Mouse (Mus musculus): ENCODE data around the gene Brat1. TPM values are rescaled to one million over a fixed set of nuclear protein-coding genes. Genes with fewer than 3 reads are reported as not detected.

The Brat1 gene
- polyA plus RNA-seq, 1 experiment from 2014 or later: 7.5 TPM

GRCm38 (mm10) chr5:140762540-140762939 lies 57.7 kb downstream of the Brat1 start:
- no peak overlapping the region for H3K27ac ChIP-seq (ENCODE audit: low read depth, low read length)
- no peak for ATAC-seq

DNA sequence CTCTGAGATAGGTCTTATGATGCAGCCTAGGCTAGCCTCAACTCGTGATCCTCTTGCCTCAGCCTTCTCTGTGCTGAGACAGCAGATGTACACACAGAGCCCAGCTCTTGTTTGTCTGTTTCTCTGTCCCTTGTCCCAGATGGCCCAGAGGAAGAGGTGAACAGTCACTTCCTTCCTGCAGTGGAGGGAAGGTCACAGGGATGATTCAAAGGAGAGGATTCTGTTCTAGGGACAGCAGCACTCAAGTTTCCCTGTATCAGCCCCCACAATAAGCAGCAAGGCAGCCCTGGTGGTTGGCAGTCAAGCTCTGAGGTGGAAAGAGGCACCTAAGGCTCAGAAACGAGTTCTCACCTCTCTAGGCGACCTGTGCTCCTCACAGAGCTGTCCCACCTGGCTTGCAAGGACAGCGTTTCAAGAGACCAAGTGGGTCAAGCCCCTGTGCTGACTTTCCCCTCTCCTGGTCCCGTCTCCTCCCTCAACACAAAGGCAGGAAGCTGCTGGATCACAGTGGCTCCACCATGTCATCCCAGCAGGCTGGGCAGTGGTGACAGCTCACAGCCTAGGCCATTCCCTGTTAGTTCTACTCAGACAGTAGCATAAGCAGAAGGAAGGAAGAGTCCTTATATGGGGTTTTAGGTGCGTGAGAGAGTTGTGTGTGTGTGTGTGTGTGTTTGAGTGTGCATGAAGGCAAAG lies 60.3 kb downstream of the Brat1 start:
- H3K4me3 ChIP-seq (ENCODE audit: low read depth, low read length): no peak overlapping the region
- WGBS: 55% methylated on average over 6 of the region's 6 CpGs
- no peaks in the 10 kb centered on the region for H3K9me3 ChIP-seq (ENCODE audit: control insufficient read depth)
- H3K4me1 ChIP-seq (replicated peaks; ENCODE audit: control insufficient read depth, insufficient read depth, low read length): no peaks in the 10 kb centered on the region; the same call in 1 of the 2 replicates
- no peak for ATAC-seq
- peak overlapping the region; percentile 57; the same call in 1 of the 2 replicates for H3K27ac ChIP-seq (ENCODE audit: low read depth, low read length)
- no peak overlapping the region for H3K4me2 ChIP-seq (replicated peaks; ENCODE audit: low read depth)
- peaks cover 11% of the 10 kb centered on the region for H3K36me3 ChIP-seq (ENCODE audit: control insufficient read depth, insufficient read depth)
- TF ChIP-seq CTCF (IDR thresholded peaks at IDR 0.05; ENCODE audit: low read depth): no peak
- H3K27me3 ChIP-seq (replicated peaks; ENCODE audit: control insufficient read depth, insufficient read depth, low read length): no peaks in the 10 kb centered on the region
- no peak overlapping the region for H3K9ac ChIP-seq (ENCODE audit: low read depth, low read length)

More at GRCm38 (mm10) chr5:140762540-140762939, 57.7 kb downstream of the Brat1 start:
- Histone ChIP-seq H3K4me3 (ENCODE audit: low read depth, low read length) (no peak overlapping the region), H3K36me3 (ENCODE audit: control insufficient read depth, insufficient read depth) (peaks cover 33% of the 10 kb centered on the region), H3K4me2 (replicated peaks; ENCODE audit: low read depth) (no peak overlapping the region), H3K9me3 (ENCODE audit: control insufficient read depth) (no peaks in the 10 kb centered on the region), H3K9ac (ENCODE audit: low read depth, low read length) (no peak overlapping the region), H3K4me1 (replicated peaks; ENCODE audit: control insufficient read depth, insufficient read depth, low read length) (no peaks in the 10 kb centered on the region), H3K27me3 (replicated peaks; ENCODE audit: control insufficient read depth, insufficient read depth, low read length) (no peaks in the 10 kb centered on the region)
- no peak for TF ChIP-seq CTCF (IDR thresholded peaks at IDR 0.05; ENCODE audit: low read depth)
- 74% methylated on average over 4 of the region's 4 CpGs for whole genome bisulfite sequencing

GRCm38 (mm10) chr5:140766566-140766965 lies 61.8 kb downstream of the Brat1 start:
- no peak overlapping the region for H3K4me2 ChIP-seq (replicated peaks; ENCODE audit: low read depth)
- H3K9ac ChIP-seq (ENCODE audit: low read depth, low read length): no peak overlapping the region
- WGBS: 65% methylated on average over 4 of the region's 4 CpGs
- TF ChIP-seq CTCF (IDR thresholded peaks at IDR 0.05; ENCODE audit: low read depth): no peak
- peaks cover 3% of the 10 kb centered on the region; the same call in 1 of the 2 replicates for H3K36me3 ChIP-seq (ENCODE audit: control insufficient read depth, insufficient read depth)
- no peak overlapping the region for H3K27ac ChIP-seq (ENCODE audit: low read depth, low read length)
- H3K4me1 ChIP-seq (replicated peaks; ENCODE audit: control insufficient read depth, insufficient read depth, low read length): no peaks in the 10 kb centered on the region; the same call in 1 of the 2 replicates
- no peaks in the 10 kb centered on the region for H3K27me3 ChIP-seq (replicated peaks; ENCODE audit: control insufficient read depth, insufficient read depth, low read length)
- H3K9me3 ChIP-seq (ENCODE audit: control insufficient read depth): no peaks in the 10 kb centered on the region
- ATAC-seq: no peak
- H3K4me3 ChIP-seq (ENCODE audit: low read depth, low read length): no peak overlapping the region

DNA sequence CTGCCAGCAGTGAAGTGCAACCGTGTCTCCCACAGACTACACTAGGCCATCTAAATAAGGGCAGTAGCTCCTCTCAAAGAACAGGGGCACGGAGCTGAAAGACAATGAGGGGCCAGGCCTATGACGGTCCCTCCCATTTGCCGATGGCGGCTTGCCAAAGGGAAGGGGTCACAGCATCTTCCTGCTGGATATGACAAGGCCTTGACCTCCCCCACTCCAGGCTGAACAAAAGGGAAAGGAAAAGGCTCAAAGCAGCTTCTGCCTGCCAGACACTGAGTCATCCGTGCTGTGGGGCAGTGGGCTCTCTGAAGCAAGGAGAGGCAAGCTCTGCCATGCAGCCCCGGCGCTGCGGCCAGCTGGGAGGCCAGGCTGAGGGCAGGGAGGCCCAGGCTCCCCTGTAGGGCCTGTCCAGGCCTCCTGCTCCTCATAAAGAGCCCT lies 62.9 kb downstream of the Brat1 start:
- H3K4me3 ChIP-seq (ENCODE audit: low read depth, low read length): no peak overlapping the region
- 30% methylated on average over 9 of the region's 9 CpGs for WGBS
- peak overlapping the region; percentile 51; the same call in 1 of the 2 replicates for H3K27ac ChIP-seq (ENCODE audit: low read depth, low read length)
- H3K27me3 ChIP-seq (replicated peaks; ENCODE audit: control insufficient read depth, insufficient read depth, low read length): no peaks in the 10 kb centered on the region
- H3K4me2 ChIP-seq (replicated peaks; ENCODE audit: low read depth): no peak overlapping the region
- H3K9me3 ChIP-seq (ENCODE audit: control insufficient read depth): no peaks in the 10 kb centered on the region
- no peaks in the 10 kb centered on the region; the same call in 1 of the 2 replicates for H3K36me3 ChIP-seq (ENCODE audit: control insufficient read depth, insufficient read depth)
- H3K4me1 ChIP-seq (replicated peaks; ENCODE audit: control insufficient read depth, insufficient read depth, low read length): no peaks in the 10 kb centered on the region; the same call in 1 of the 2 replicates
- no peak overlapping the region for H3K9ac ChIP-seq (ENCODE audit: low read depth, low read length)
- peak; percentile 23 for ATAC-seq
- no peak for TF ChIP-seq CTCF (IDR thresholded peaks at IDR 0.05; ENCODE audit: low read depth)

DNA sequence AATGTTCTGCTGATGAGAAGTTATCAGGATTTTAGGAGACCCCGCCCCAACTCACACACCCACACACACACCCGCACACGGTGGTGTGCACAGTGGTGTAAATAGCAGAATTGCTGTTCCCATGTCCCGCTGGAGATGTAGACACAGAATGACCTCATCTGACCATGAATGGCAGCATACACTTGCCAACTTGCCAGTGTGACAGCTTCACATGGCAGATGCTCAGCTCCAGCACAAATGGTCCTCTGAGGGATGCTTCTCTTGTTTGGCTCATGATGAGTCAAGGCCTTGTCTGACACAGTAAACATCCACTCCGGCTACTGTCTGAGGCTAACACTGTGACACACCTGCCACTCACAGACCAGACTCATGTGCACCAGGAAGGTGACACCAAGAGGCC lies 63.5 kb downstream of the Brat1 start:
- Histone ChIP-seq H3K27ac (ENCODE audit: low read depth, low read length) (peak overlapping the region; percentile 51; the same call in 1 of the 2 replicates), H3K4me3 (ENCODE audit: low read depth, low read length) (no peak overlapping the region), H3K4me1 (replicated peaks; ENCODE audit: control insufficient read depth, insufficient read depth, low read length) (no peaks in the 10 kb centered on the region; the same call in 1 of the 2 replicates), H3K9me3 (ENCODE audit: control insufficient read depth) (no peaks in the 10 kb centered on the region), H3K9ac (ENCODE audit: low read depth, low read length) (no peak overlapping the region), H3K36me3 (ENCODE audit: control insufficient read depth, insufficient read depth) (no peaks in the 10 kb centered on the region; the same call in 1 of the 2 replicates), H3K27me3 (replicated peaks; ENCODE audit: control insufficient read depth, insufficient read depth, low read length) (no peaks in the 10 kb centered on the region), H3K4me2 (replicated peaks; ENCODE audit: low read depth) (no peak overlapping the region)
- no peak for TF ChIP-seq CTCF (IDR thresholded peaks at IDR 0.05; ENCODE audit: low read depth)
- WGBS: 56% methylated on average over 5 of the region's 5 CpGs
- ATAC-seq: no peak

Other genes starting within 250 kb of the Brat1 start
- 17.0 and 18.8 TPM in 2 replicates for gene Chst12, start 199.5 kb upstream of the Brat1 start, polyA plus RNA-seq (2015; fragmentation: Nextera tagmentation; extraction: Ambion mirVana)
- 1.1 and 1.5 TPM in 2 replicates for gene Grifin, start 139.9 kb upstream of the Brat1 start, polyA plus RNA-seq (2015; fragmentation: Nextera tagmentation; extraction: Ambion mirVana)
- 7.1 and 7.3 TPM in 2 replicates for gene Lfng, start 97.7 kb upstream of the Brat1 start, polyA plus RNA-seq (2015; fragmentation: Nextera tagmentation; extraction: Ambion mirVana)
- 21.4 and 23.6 TPM in 2 replicates for gene Ttyh3, start 56.0 kb upstream of the Brat1 start, polyA plus RNA-seq (2015; fragmentation: Nextera tagmentation; extraction: Ambion mirVana)
- 5.7 and 7.0 TPM in 2 replicates for gene Iqce, start 2.6 kb upstream of the Brat1 start, polyA plus RNA-seq (2015; fragmentation: Nextera tagmentation; extraction: Ambion mirVana)
- 1.2 and 1.3 TPM in 2 replicates for gene Amz1, start 19.1 kb downstream of the Brat1 start, polyA plus RNA-seq (2015; fragmentation: Nextera tagmentation; extraction: Ambion mirVana)
- gene Gna12, start 125.4 kb downstream of the Brat1 start, polyA plus RNA-seq (2015; fragmentation: Nextera tagmentation; extraction: Ambion mirVana): 13.8 and 14.4 TPM in 2 replicates